Mouse (Mus musculus): ENCODE results near the gene Tlr12. TPM values are rescaled to one million over a fixed set of nuclear protein-coding genes. Genes with fewer than 3 reads are reported as not detected.

Tlr12 gene
- polyA plus RNA-seq (2012; rRNA removed; ENCODE audit: low replicate concordance) = 3.1 and 4.7 TPM in 2 replicates

GRCm38 (mm10) chr4:128618246-128618911 is at the start of gene Tlr12:
Gene Tlr12 (minus strand): TSS chr4:128618619.

GRCm38 (mm10) chr4:128654505-128655381 is 36.3 kb upstream of the Tlr12 start, which contains the start of gene Phc2:
Gene Phc2 (plus strand): TSS chr4:128654702.

GRCm38 (mm10) chr4:128609925-128610402 is 8.5 kb downstream of the Tlr12 start, which contains the start of gene Zscan20:
Gene Zscan20 (minus strand): TSS chr4:128610098.

Other genes starting within 250 kb of the Tlr12 start
- 3.0 and 3.7 TPM in 2 replicates for gene Zscan20, start 8.5 kb downstream of the Tlr12 start, polyA plus RNA-seq (2012; rRNA removed; ENCODE audit: low replicate concordance)
- 68.4 and 102 TPM in 2 replicates for gene Phc2, start 36.1 kb upstream of the Tlr12 start, polyA plus RNA-seq (2012; rRNA removed; ENCODE audit: low replicate concordance)
- gene A3galt2, start 136.7 kb upstream of the Tlr12 start, polyA plus RNA-seq (2012; rRNA removed; ENCODE audit: low replicate concordance) = 0.61 and 0.69 TPM in 2 replicates
- gene Zfp362, start 187.4 kb upstream of the Tlr12 start, polyA plus RNA-seq (2012; rRNA removed; ENCODE audit: low replicate concordance) = 28.7 and 64.3 TPM in 2 replicates